Mouse (Mus musculus) brain, embryonic 14.5 days (tissue): ENCODE measurements around the gene Lsp1.

ENCODE experiments used
- CTCF ChIP-seq: fragments of 200-500 bp; IDR thresholded peaks from 2 replicates; pipeline ENCODE4 v1.5.1; 2012; ENCODE audit warnings: inconsistent platforms, mild to moderate bottlenecking, moderate library complexity, borderline replicate concordance; ENCODE audit not compliant: insufficient read depth, insufficient read length; ENCODE audit errors: extremely low read depth
- POLR2A ChIP-seq: fragments of 200-500 bp; IDR thresholded peaks from 2 replicates; pipeline ENCODE4 v1.6.1; 2012; ENCODE audit warnings: mild to moderate bottlenecking, inconsistent platforms, borderline replicate concordance; ENCODE audit not compliant: poor library complexity, insufficient read depth, insufficient read length, severe bottlenecking; ENCODE audit errors: extremely low read depth

DNA sequence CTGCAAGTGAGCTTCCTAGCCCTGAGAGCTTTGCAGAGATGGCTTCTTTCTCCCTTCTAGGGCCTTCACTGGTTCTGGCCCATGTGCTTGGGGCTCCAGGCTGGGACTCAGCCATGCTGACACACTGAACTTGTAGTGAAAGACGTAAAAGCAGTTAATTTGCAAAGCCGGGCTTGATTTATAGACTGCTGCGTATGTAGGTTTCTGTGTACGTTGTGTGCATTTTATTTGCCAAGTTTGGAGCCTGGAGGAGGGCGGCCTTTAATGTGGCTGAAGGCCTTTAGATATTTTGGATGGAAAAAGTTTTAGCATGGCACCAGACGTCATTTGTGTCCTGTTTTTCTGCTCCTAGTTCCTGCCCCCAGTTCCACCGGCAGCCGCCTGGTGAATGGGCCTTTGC, 79.2 kb downstream of the Lsp1 start:
- TF ChIP-seq CTCF = no peak
- TF ChIP-seq POLR2A = no peak
